Mouse (Mus musculus): Measurements from ENCODE around the gene Axin1. TPM values are rescaled to one million over a fixed set of nuclear protein-coding genes. Genes with fewer than 3 reads are reported as not detected.

Axin1 gene
- total RNA-seq (2023) = 10 to 100 TPM; 37.0 to 40.7 TPM

DNA sequence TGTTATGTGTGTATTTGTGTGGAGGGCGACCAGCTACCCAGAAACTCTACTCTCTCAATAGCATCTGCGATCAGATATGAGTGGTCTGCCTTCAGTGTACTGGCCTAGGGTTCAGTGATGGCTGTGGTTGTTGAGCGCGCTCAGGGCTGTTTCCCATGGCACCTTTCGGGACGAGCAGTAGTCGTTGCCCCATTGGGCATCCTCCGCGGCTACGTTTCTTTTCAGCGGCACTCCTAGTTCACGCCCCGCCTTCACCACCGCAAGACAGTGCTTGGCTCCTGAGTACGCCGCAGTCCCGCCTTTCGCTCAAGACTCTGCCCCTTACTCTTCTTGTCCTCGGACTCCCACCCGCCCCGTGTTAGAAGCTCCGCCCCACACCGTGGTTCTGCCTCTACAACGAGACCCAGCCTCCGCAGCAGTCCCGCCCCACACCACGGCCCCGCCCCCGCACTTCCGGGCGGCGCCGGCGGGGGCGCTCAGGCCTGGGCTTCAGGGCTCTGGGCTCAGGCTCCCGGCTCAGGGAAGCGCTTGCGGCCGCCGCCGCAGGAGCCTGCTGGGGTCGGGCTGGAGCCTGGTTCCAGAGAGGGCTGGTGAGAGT lies at the start of gene Axin1:
TSS of gene Axin1 (plus strand) at position 450 of the 598 bp plus-strand sequence.

GRCm38 (mm10) chr17:26089905-26090632 lies 48.4 kb upstream of the Axin1 start, which contains the start of gene Decr2:
Gene Decr2, minus strand, starts transcription at chr17:26090337.

DNA sequence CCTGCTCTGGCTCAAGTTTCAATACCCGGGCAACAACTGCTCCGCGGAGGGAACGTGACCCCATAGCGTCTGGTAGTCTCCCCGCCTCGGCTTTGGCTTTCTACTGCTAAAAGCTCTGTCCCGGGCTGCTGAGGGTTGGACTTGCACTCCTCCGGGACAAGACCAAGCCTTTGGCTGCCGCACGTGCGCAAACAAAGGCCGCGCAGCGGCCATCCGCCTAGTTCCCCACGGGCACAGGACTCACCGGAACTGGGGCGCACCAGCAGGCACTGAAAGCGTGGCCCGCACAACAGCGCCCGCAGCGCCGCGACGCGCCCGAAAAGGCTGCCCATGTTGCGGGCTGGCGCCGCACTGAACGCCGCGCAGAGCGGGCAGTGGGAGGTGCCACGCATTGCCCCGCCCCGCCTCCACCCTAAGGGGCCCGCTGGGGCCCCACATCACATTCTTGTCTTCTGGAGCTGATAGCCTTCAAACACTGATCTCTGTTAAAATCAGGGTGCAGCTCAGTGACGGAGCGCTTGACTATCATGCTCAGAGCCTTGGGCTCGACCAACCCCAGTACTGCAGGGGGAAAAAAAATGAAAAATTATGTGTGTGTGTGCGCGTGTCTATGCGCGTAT lies 43.3 kb upstream of the Axin1 start, which contains the start of gene Nme4:
TSS of gene Nme4 (minus strand) at position 482 of the 620 bp plus-strand sequence.

DNA sequence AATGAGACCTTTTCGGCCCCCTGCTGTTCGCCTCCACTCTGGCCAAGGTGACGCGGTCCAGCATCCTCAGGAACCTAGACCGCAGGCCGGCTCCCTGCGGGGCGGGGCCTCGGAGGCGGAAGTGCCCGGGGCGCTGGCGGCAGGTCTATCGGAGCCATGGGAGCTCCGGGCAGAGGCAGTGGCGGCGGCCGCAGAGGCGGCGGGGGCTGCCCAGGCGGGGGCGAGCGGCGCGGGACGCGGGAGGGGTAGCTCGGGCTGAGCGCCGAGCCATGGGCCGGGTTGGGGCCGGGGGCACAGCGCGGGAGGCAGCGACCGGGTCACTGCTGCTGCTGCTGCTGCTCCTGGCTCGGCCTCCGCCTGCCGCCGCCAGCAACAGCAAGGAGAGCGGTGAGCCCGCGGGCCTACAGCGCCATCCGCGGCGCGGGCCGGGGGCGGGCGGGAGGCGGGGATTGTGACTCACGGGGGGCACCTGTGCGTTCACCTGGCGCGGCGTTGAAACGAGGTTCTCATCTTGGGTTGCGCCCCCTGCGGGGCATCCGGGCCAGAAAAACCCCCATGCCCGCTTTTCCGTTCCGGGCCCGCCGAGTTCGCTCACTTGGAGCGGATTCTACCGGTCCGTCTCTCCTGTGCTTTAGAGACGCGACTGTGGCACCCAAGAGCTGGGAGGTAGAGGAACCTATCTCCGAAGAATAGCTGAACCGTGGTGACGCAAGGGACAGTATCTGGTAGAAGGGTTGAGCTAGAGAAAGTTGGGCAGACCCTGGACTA lies 25.1 kb upstream of the Axin1 start, which contains the start of gene Tmem8:
TSS of gene Tmem8 (plus strand) at position 119 of the 768 bp plus-strand sequence.

GRCm38 (mm10) chr17:26123267-26123684 lies 15.2 kb upstream of the Axin1 start, which contains the start of gene Mrpl28:
Gene Mrpl28, plus strand, starts transcription at chr17:26123500.

GRCm38 (mm10) chr17:26198892-26199291 lies 60.4 kb downstream of the Axin1 start, which contains the start of gene Pdia2:
Gene Pdia2, minus strand, starts transcription at chr17:26199087.

DNA sequence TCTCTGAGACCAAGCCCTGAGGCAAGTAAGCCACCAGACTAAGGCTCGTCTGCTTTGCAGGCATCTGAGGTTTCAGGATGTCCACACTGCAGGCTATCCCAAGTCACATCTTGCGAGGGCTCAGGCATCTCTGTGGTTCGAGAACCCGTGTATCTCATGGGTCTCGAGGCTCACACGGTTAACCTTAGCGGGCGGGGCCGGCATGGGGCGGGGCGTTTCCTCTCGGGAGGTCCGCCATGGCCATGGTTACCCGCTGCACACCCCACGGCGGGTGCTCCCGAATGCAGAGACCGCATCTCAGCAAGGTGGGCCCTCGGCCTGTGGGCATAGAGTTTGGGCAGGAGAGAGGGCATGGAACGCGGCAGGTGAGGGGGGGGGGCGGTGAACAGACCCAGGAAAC lies 64.2 kb downstream of the Axin1 start, which contains the start of gene Rgs11:
TSS of gene Rgs11 (plus strand) at position 215 of the 400 bp plus-strand sequence.

GRCm38 (mm10) chr17:26207686-26208085 lies 69.2 kb downstream of the Axin1 start, which contains the start of gene Arhgdig:
Gene Arhgdig, minus strand, starts transcription at chr17:26207786.

DNA sequence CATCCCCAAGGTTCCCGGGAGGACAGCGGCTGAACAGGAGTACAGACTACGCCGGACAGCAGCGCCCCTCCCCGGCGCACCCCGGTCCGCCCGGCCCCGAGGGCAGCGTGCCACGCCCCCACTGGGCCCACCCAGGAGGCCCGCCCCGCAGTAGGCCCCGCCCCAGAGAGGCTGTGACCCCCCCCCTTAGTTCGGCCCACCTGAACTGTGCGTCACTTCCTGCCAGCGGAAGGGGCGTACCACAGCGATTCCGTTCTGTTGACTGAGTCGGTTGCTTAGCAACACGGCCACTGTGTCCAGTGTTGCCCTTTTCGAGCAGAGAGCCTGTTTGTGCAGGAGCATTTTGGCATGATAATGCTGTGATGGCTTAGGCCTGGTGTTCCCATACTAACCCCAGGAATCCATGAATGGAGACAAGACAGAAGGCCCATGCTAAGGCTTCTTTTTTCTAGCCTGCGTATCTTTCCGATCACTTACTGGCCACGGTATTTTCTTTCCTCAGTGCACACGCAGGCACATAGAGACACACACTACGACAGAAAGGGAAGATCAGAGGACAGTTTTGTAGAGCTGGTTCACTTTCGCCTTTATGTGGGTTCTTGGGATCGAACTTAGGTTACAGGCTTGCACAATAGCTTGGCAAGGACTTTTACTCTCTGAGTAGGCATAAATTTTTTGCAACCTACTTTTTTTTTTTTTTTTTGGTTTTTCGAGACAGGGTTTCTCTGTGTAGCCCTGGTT lies 105.8 kb downstream of the Axin1 start, which contains the start of gene Fam234a:
TSS of gene Fam234a (minus strand) at position 142 of the 741 bp plus-strand sequence.

Other genes starting within 250 kb of the Axin1 start
- gene Rab40c, start 219.0 kb upstream of the Axin1 start, total RNA-seq (2023) = 10 to 100 TPM; 16.6 to 19.2 TPM
- 100 to 1,000 TPM in 1 of 2 experiments, 10 to 100 TPM in 1; 70.2 to 101 TPM for gene Pigq, start 193.8 kb upstream of the Axin1 start, total RNA-seq (2023)
- under 1 TPM; 0.20 to 0.93 TPM for gene Nhlrc4, start 193.7 kb upstream of the Axin1 start, total RNA-seq (2023)
- not detected for gene A930017K11Rik, start 186.1 kb upstream of the Axin1 start, total RNA-seq (2023)
- gene Capn15, start 152.9 kb upstream of the Axin1 start, total RNA-seq (2023) = 10 to 100 TPM; 17.0 to 22.0 TPM
- gene Rab11fip3, start 69.1 kb upstream of the Axin1 start, total RNA-seq (2023) = 1 to 10 TPM; 1.7 to 1.9 TPM
- 1 to 10 TPM; 3.8 to 4.5 TPM for gene Decr2, start 48.4 kb upstream of the Axin1 start, total RNA-seq (2023)
- gene Nme4, start 43.1 kb upstream of the Axin1 start, total RNA-seq (2023) = 1 to 10 TPM; 5.3 to 5.4 TPM
- gene Tmem8, start 25.4 kb upstream of the Axin1 start, total RNA-seq (2023) = 10 to 100 TPM; 66.8 to 74.8 TPM
- gene Mrpl28, start 15.2 kb upstream of the Axin1 start, total RNA-seq (2023) = 10 to 100 TPM; 34.5 to 41.7 TPM
- gene Pdia2, start 60.4 kb downstream of the Axin1 start, total RNA-seq (2023) = 1 to 10 TPM; 4.4 to 8.5 TPM
- gene Rgs11, start 64.3 kb downstream of the Axin1 start, total RNA-seq (2023) = not detected
- gene Arhgdig, start 69.1 kb downstream of the Axin1 start, total RNA-seq (2023) = under 1 TPM; 0.55 to 0.57 TPM
- gene Fam234a, start 105.6 kb downstream of the Axin1 start, total RNA-seq (2023) = 10 to 100 TPM; 65.5 to 77.1 TPM
- 10 to 100 TPM; 36.2 to 36.9 TPM for gene Luc7l, start 114.2 kb downstream of the Axin1 start, total RNA-seq (2023)

All from neutrophil, adult 83 days (primary cell).